Mouse (Mus musculus) stomach, postnatal 0 days (tissue): ENCODE measurements around the gene Nrbp1.

ENCODE experiments used
- CTCF ChIP-seq: IDR thresholded peaks from 2 replicates; pipeline ENCODE4 v1.5.1; 2016; ENCODE audit warnings: antibody characterized with exemption, low read depth, mild to moderate bottlenecking, moderate library complexity
- EP300 ChIP-seq: optimal IDR thresholded peaks from 2 replicates; pipeline ENCODE3; 2016; ENCODE audit warnings: antibody characterized with exemption

DNA sequence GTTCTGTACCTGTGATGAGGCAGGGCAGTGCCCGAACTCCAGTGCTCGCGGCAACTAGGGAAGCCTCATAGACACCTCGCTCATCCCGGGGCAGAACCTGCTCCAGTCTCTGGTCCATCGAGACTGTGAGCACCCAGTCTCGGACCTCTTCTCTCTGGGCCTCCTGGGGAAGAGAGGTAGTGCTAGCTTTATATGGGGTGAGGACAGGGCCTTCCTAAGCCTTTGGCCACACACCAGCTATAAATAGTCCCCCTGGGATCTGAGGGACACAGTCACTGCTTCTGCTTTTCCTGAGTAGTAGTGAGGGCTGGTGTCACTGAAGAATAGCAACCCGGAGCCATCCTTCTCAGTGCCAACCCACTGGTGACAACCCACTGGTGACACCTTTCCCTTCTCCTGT, 13.1 kb downstream of the Nrbp1 start:
- TF ChIP-seq EP300: no peak
- no peak for TF ChIP-seq CTCF
